Mouse (Mus musculus) left cerebral cortex, adult 2 months (tissue): Measurements from ENCODE around the gene Gramd4. TPM values are rescaled to one million over a fixed set of nuclear protein-coding genes. Genes with fewer than 3 reads are reported as not detected.
A peak's percentile ranks its signal among the peaks of the same experiment; 100 is the strongest.

Experiments
- DNase-seq, 2 experiments: peaks; one replicate each; pipeline ENCODE4 v3.0.0; 2021 to 2022; ENCODE audit warnings: low spot score in 2 of 2, mixed read lengths in 1 of 2; ENCODE audit errors: extremely low spot score in 1 of 2
- H3K27ac ChIP-seq: fragments of 200-600 bp; 2 replicates; pipeline ENCODE4 v1.8.1; 2022
- H3K4me3 ChIP-seq: fragments of 200-600 bp; 2 replicates; pipeline ENCODE4 v1.8.1; 2022
- CTCF ChIP-seq: fragments of 200-600 bp; IDR thresholded peaks from 2 replicates; pipeline ENCODE4 v1.8.1; 2022; ENCODE audit warnings: antibody characterized with exemption, mild to moderate bottlenecking, moderate library complexity
- intact Hi-C: fragments of 180-260 bp; cut with DNase I; formaldehyde crosslinking; loops from one replicate; pipeline ENCODE4 v1.15.1; 2025
- total RNA-seq, 2 experiments: library from RNA; stranded (reverse); gene quantifications; 2 replicates each; pipeline ENCODE4 v1.2.3; 2021

Gene Gramd4
- total RNA-seq, 2 experiments from 2014 or later: 46.2 to 51.7 TPM

- intact Hi-C loops: no loop called here
- no peak for TF ChIP-seq CTCF
- no peak for DNase-seq
- no peak overlapping the region for H3K27ac ChIP-seq
- no peak overlapping the region for H3K4me3 ChIP-seq
Observed at GRCm38 (mm10) chr15:86097871-86098270, 40.4 kb downstream of the Gramd4 start.

- Histone ChIP-seq H3K4me3 (no peak overlapping the region), H3K27ac (peak overlapping the region; percentile 8)
- no peak for TF ChIP-seq CTCF
- no peak for DNase-seq
- intact Hi-C loops: no loop called here
Observed at GRCm38 (mm10) chr15:86101585-86101984, 44.1 kb downstream of the Gramd4 start.

- DNase-seq: no peak
- H3K27ac ChIP-seq: no peak overlapping the region; the same call in 1 of the 2 replicates
- TF ChIP-seq CTCF: no peak
- intact Hi-C loops: no loop called here
- no peak overlapping the region for H3K4me3 ChIP-seq
Observed at GRCm38 (mm10) chr15:86102308-86102707, 44.8 kb downstream of the Gramd4 start.

GRCm38 (mm10) chr15:86104401-86105344, 47.2 kb downstream of the Gramd4 start:
- intact Hi-C loops: no loop called here
- no peak for DNase-seq
- no peak for TF ChIP-seq CTCF
- H3K4me3 ChIP-seq: no peak overlapping the region
- peak overlapping the region; percentile 36 for H3K27ac ChIP-seq

GRCm38 (mm10) chr15:86105345-86105697, 47.8 kb downstream of the Gramd4 start:
- TF ChIP-seq CTCF: no peak
- peak overlapping the region; percentile 36 for H3K27ac ChIP-seq
- DNase-seq: no peak
- H3K4me3 ChIP-seq: no peak overlapping the region
- intact Hi-C loops: no loop called here

GRCm38 (mm10) chr15:86105751-86106150, 48.3 kb downstream of the Gramd4 start:
- intact Hi-C loops: no loop called here
- no peak for DNase-seq
- no peak overlapping the region; the same call in 1 of the 2 replicates for H3K27ac ChIP-seq
- no peak for TF ChIP-seq CTCF
- H3K4me3 ChIP-seq: no peak overlapping the region

- no peak for DNase-seq
- intact Hi-C loops: no loop called here
Observed at GRCm38 (mm10) chr15:86107831-86108471, 50.5 kb downstream of the Gramd4 start.

GRCm38 (mm10) chr15:86109245-86109644, 51.8 kb downstream of the Gramd4 start:
- no peak for TF ChIP-seq CTCF
- no peak for DNase-seq
- Histone ChIP-seq H3K4me3 (no peak overlapping the region), H3K27ac (peak overlapping the region; percentile 81)
- intact Hi-C loops: no loop called here

More at GRCm38 (mm10) chr15:86107831-86108471, 50.5 kb downstream of the Gramd4 start:
- Histone ChIP-seq H3K4me3 (no peak overlapping the region), H3K27ac (no peak overlapping the region; the same call in 1 of the 2 replicates)
- no peak; the same call in 1 of the 2 replicates for TF ChIP-seq CTCF

- Histone ChIP-seq H3K4me3 (no peak overlapping the region), H3K27ac (peak overlapping the region; percentile 81)
- peak; percentile 49 for DNase-seq
- intact Hi-C loops: no loop called here
- TF ChIP-seq CTCF: no peak; the same call in 1 of the 2 replicates
Observed at GRCm38 (mm10) chr15:86109650-86110211, 52.2 kb downstream of the Gramd4 start.

GRCm38 (mm10) chr15:86110361-86111103, 53.0 kb downstream of the Gramd4 start:
- intact Hi-C loops: no loop called here
- H3K27ac ChIP-seq: peak overlapping the region; percentile 81

GRCm38 (mm10) chr15:86112707-86113341, 55.3 kb downstream of the Gramd4 start:
- H3K27ac ChIP-seq: peak overlapping the region; percentile 7; the same call in 1 of the 2 replicates
- no peak for DNase-seq
- TF ChIP-seq CTCF: no peak
- no peak overlapping the region for H3K4me3 ChIP-seq
- intact Hi-C loops: no loop called here

More at GRCm38 (mm10) chr15:86110361-86111103, 53.0 kb downstream of the Gramd4 start:
- no peak for DNase-seq
- no peak overlapping the region for H3K4me3 ChIP-seq
- no peak for TF ChIP-seq CTCF
